Mouse (Mus musculus) G1E (cell line): Measurements from ENCODE around the gene Gm27027.

ENCODE experiments used
- CTCF ChIP-seq: IDR thresholded peaks from 2 replicates; pipeline ENCODE4 v1.5.1; 2012; ENCODE audit warnings: low read depth, low read length, inconsistent platforms, mixed read lengths
- GATA1 ChIP-seq: IDR thresholded peaks from 2 replicates; pipeline ENCODE4 v1.6.1; 2012; ENCODE audit warnings: borderline replicate concordance, low read length, inconsistent platforms, mixed read lengths
- POLR2AphosphoS5 ChIP-seq: IDR thresholded peaks from 2 replicates; pipeline ENCODE4 v1.6.1; 2012; ENCODE audit warnings: low read depth, low read length, inconsistent platforms; ENCODE audit not compliant: insufficient replicate concordance

GRCm38 (mm10) chr2:93956331-93956801, 39.8 kb downstream of the Gm27027 start:
- TF ChIP-seq GATA1 (no peak), CTCF (no peak), POLR2AphosphoS5 (no peak)
